In genomic region chr7:49132851-49133351, GRCm38 (mm10) we compare ENCODE assay signal across 8 mouse cellular contexts.
DNase-seq lines count a peak whose midpoint lies in the region; ATAC-seq lines count a peak whose summit lies in the region.

No protein-coding gene starts in this region.

- 39% methylated on average over 10 of the region's 10 CpGs for WGBS in hindbrain, embryonic 13.5 days

- no peak overlapping the region for H3K4me2 ChIP-seq in hindbrain, embryonic 13.5 days

- H3K9me3 ChIP-seq in hindbrain, embryonic 13.5 days, result no peaks in the 10 kb centered on the region

- H3K4me3 ChIP-seq in hindbrain, embryonic 13.5 days, result no peak overlapping the region

- peak; percentile 77 for ATAC-seq in hindbrain, embryonic 13.5 days (ENCODE audit: low FRiP score)

- DNase-seq in T-cell, adult 2 months (ENCODE audit: low spot score), result peak; percentile 8
- DNase-seq in cerebellum, postnatal 14 days, result peak; percentile 94 to 95
- peak; percentile 83 to 87 for DNase-seq in frontal cortex, postnatal 14 days (ENCODE audit: low spot score in 2 of 2)
- peak; percentile 91 to 92 for DNase-seq in layer of hippocampus, postnatal 10 days (ENCODE audit: low spot score in 2 of 2)
- peak; percentile 87 for DNase-seq in lung, postnatal 25 days (ENCODE audit: low spot score)
- peak; percentile 69 for DNase-seq in retina, postnatal 7 days (ENCODE audit: low read depth, low spot score)
- peak; percentile 43 for DNase-seq in urinary bladder, adult 2 months (ENCODE audit: low spot score)

- no peak overlapping the region for H3K27ac ChIP-seq in hindbrain, embryonic 13.5 days

- H3K27me3 ChIP-seq in hindbrain, embryonic 13.5 days, result no peaks in the 10 kb centered on the region

- peaks cover 21% of the 10 kb centered on the region; the same call in 1 of the 2 replicates for H3K4me1 ChIP-seq in hindbrain, embryonic 13.5 days (replicated peaks)

- no peak overlapping the region for H3K9ac ChIP-seq in hindbrain, embryonic 13.5 days

- no peaks in the 10 kb centered on the region for H3K36me3 ChIP-seq in hindbrain, embryonic 13.5 days

Comparison
In these comparisons a context has a peak if more than half of its experiments do, and no peak if none do; other contexts are left out.
1. DNase-seq: peak in every context shown above with its lines; median percentile 94 in cerebellum, postnatal 14 days; 92 in layer of hippocampus, postnatal 10 days; 87 in lung, postnatal 25 days; 85 in frontal cortex, postnatal 14 days; 69 in retina, postnatal 7 days; 43 in urinary bladder, adult 2 months; 8 in T-cell, adult 2 months.